Mouse (Mus musculus) limb, embryonic 12.5 days (tissue): ENCODE data around the gene Trim8. TPM values are rescaled to one million over a fixed set of nuclear protein-coding genes. Genes with fewer than 3 reads are reported as not detected.
A peak's percentile ranks its signal among the peaks of the same experiment; 100 is the strongest.

ENCODE experiments used
- ATAC-seq: fragments of 200-750 bp; cut with Nextera tagmentation; 2 replicates; pipeline ENCODE4 v1.8.0; 2017; ENCODE audit warnings: low read depth, moderate TSS enrichment; ENCODE audit not compliant: insufficient number of reproducible peaks, insufficient read depth, low FRiP score, low TSS enrichment
- H3K27ac ChIP-seq: fragments of 300-500 bp; sonication (generic); 2 replicates; pipeline ENCODE4 v1.5.1; 2016; ENCODE audit warnings: mild to moderate bottlenecking, moderate library complexity
- H3K27me3 ChIP-seq: fragments of 300-500 bp; sonication (generic); 2 replicates; pipeline ENCODE4 v1.6.1; 2016; ENCODE audit warnings: mild to moderate bottlenecking, moderate library complexity
- H3K36me3 ChIP-seq: fragments of 300-500 bp; sonication (generic); 2 replicates; pipeline ENCODE4 v1.6.1; 2016; ENCODE audit warnings: mild to moderate bottlenecking, moderate library complexity
- H3K4me1 ChIP-seq: fragments of 300-500 bp; sonication (generic); replicated peaks from 2 replicates; pipeline ENCODE4 v1.6.1; 2016
- H3K4me2 ChIP-seq: fragments of 300-500 bp; sonication (generic); 2 replicates; pipeline ENCODE4 v1.6.1; 2016; ENCODE audit warnings: mild to moderate bottlenecking, moderate library complexity
- H3K4me3 ChIP-seq: fragments of 300-500 bp; sonication (generic); replicated peaks from 2 replicates; pipeline ENCODE4 v1.5.1; 2016; ENCODE audit warnings: mild to moderate bottlenecking
- H3K9ac ChIP-seq: fragments of 300-500 bp; sonication (generic); replicated peaks from 2 replicates; pipeline ENCODE4 v1.6.1; 2016; ENCODE audit warnings: mild to moderate bottlenecking, moderate library complexity
- H3K9me3 ChIP-seq: fragments of 300-500 bp; sonication (generic); 2 replicates; pipeline ENCODE4 v1.6.1; 2016; ENCODE audit warnings: mild to moderate bottlenecking, moderate library complexity
- WGBS: fragments of 180-500 bp; shearing (Covaris S2); methylation state at CpG from one replicate; pipeline ENCODE4 v1.1.7; 2016; 5-methylcytosine and 5-hydroxymethylcytosine counted together
- polyA plus RNA-seq: library from polyadenylated mRNA; unstranded; fragments of >200 nt; fragmentation: Nextera tagmentation; extraction: Ambion mirVana; gene quantifications from 2 replicates; pipeline ENCODE4 v1.2.1, GENCODE M21; 2016

The Trim8 gene
- polyA plus RNA-seq, result 17.3 and 21.5 TPM in 2 replicates

GRCm38 (mm10) chr19:46501401-46502068 lies at the start of gene Trim8:
Trim8 (plus strand) TSS chr19:46501702.
- no peaks in the 10 kb centered on the region for H3K27me3 ChIP-seq
- no peaks in the 10 kb centered on the region for H3K9me3 ChIP-seq
- peaks cover 13% of the 10 kb centered on the region for H3K36me3 ChIP-seq
- peaks cover 42% of the 10 kb centered on the region for H3K4me1 ChIP-seq
- H3K4me3 ChIP-seq, result peak within 1 kb of the TSS; percentile 88
- no peak for ATAC-seq
- H3K9ac ChIP-seq, result peak within 1 kb of the TSS; percentile 83
- peak within 1 kb of the TSS; percentile 99 for H3K4me2 ChIP-seq
- H3K27ac ChIP-seq, result peak within 1 kb of the TSS; percentile 98
- WGBS, result under 1% methylated on average over 56 of the region's 64 CpGs

- Histone ChIP-seq H3K4me1 (peaks cover 21% of the 10 kb centered on the region), H3K9ac (no peak overlapping the region), H3K27ac (peak overlapping the region; percentile 24; the same call in 1 of the 2 replicates), H3K36me3 (peaks cover 63% of the 10 kb centered on the region), H3K9me3 (no peaks in the 10 kb centered on the region), H3K4me3 (no peak overlapping the region), H3K4me2 (no peak overlapping the region), H3K27me3 (no peaks in the 10 kb centered on the region)
- 0 out of 2 replicates have a peak, but pooled peaks have one; percentile 40 for ATAC-seq
- 48% methylated on average over 10 of the region's 10 CpGs for WGBS
Measured at GRCm38 (mm10) chr19:46452052-46452827, 49.3 kb upstream of the Trim8 start.

GRCm38 (mm10) chr19:46452916-46453315 lies 48.6 kb upstream of the Trim8 start:
- Histone ChIP-seq H3K9me3 (no peaks in the 10 kb centered on the region), H3K4me2 (no peak overlapping the region), H3K27ac (no peak overlapping the region; the same call in 1 of the 2 replicates), H3K27me3 (no peaks in the 10 kb centered on the region), H3K9ac (no peak overlapping the region), H3K4me3 (no peak overlapping the region), H3K4me1 (peaks cover 14% of the 10 kb centered on the region), H3K36me3 (peaks cover 67% of the 10 kb centered on the region)
- no peak for ATAC-seq
- WGBS, result 84% methylated on average over 9 of the region's 9 CpGs

GRCm38 (mm10) chr19:46454126-46454880 lies 47.2 kb upstream of the Trim8 start:
- no peaks in the 10 kb centered on the region for H3K27me3 ChIP-seq
- no peaks in the 10 kb centered on the region for H3K9me3 ChIP-seq
- peaks cover 80% of the 10 kb centered on the region for H3K36me3 ChIP-seq
- H3K4me1 ChIP-seq, result 0 out of 2 replicates have a peak, but pooled peaks cover 2% of the 10 kb centered on the region
- ATAC-seq, result no peak
- H3K4me2 ChIP-seq, result no peak overlapping the region
- H3K9ac ChIP-seq, result no peak overlapping the region; the same call in 1 of the 2 replicates
- peak overlapping the region; percentile 62 for H3K27ac ChIP-seq
- H3K4me3 ChIP-seq, result no peak overlapping the region
- 65% methylated on average over 20 of the region's 20 CpGs for WGBS

- Histone ChIP-seq H3K4me3 (no peak overlapping the region), H3K4me1 (no peaks in the 10 kb centered on the region), H3K9ac (peak overlapping the region; percentile 28), H3K9me3 (no peaks in the 10 kb centered on the region), H3K36me3 (peaks cover 88% of the 10 kb centered on the region), H3K27ac (peak overlapping the region; percentile 62; the same call in 1 of the 2 replicates), H3K4me2 (no peak overlapping the region), H3K27me3 (no peaks in the 10 kb centered on the region)
- 52% methylated on average over 1 of the region's 1 CpGs for WGBS
- no peak for ATAC-seq
Measured at GRCm38 (mm10) chr19:46455032-46455431, 46.5 kb upstream of the Trim8 start.

GRCm38 (mm10) chr19:46455556-46455955 lies 45.9 kb upstream of the Trim8 start:
- Histone ChIP-seq H3K9ac (peak overlapping the region; percentile 28; the same call in 1 of the 2 replicates), H3K4me1 (no peaks in the 10 kb centered on the region), H3K9me3 (no peaks in the 10 kb centered on the region), H3K36me3 (peaks cover 89% of the 10 kb centered on the region), H3K4me2 (no peak overlapping the region), H3K4me3 (no peak overlapping the region), H3K27ac (peak overlapping the region; percentile 62; the same call in 1 of the 2 replicates), H3K27me3 (no peaks in the 10 kb centered on the region)
- 91% methylated on average over 8 of the region's 8 CpGs for WGBS
- ATAC-seq, result no peak

- Histone ChIP-seq H3K9me3 (no peaks in the 10 kb centered on the region), H3K36me3 (peaks cover 89% of the 10 kb centered on the region), H3K4me1 (no peaks in the 10 kb centered on the region), H3K27ac (peak overlapping the region; percentile 62; the same call in 1 of the 2 replicates), H3K27me3 (no peaks in the 10 kb centered on the region), H3K4me3 (no peak overlapping the region), H3K9ac (no peak overlapping the region), H3K4me2 (no peak overlapping the region)
- 94% methylated on average over 5 of the region's 5 CpGs for WGBS
- ATAC-seq, result no peak
Measured at GRCm38 (mm10) chr19:46456018-46456735, 45.3 kb upstream of the Trim8 start.

- no peak for ATAC-seq
- no peaks in the 10 kb centered on the region for H3K9me3 ChIP-seq
- 86% methylated on average over 5 of the region's 5 CpGs for WGBS
- H3K4me1 ChIP-seq, result no peaks in the 10 kb centered on the region
- peaks cover 90% of the 10 kb centered on the region for H3K36me3 ChIP-seq
- no peak overlapping the region for H3K27ac ChIP-seq
- no peak overlapping the region for H3K4me2 ChIP-seq
- H3K27me3 ChIP-seq, result no peaks in the 10 kb centered on the region
- H3K4me3 ChIP-seq, result no peak overlapping the region
- H3K9ac ChIP-seq, result no peak overlapping the region
Measured at GRCm38 (mm10) chr19:46457798-46458197, 43.7 kb upstream of the Trim8 start.

- no peak overlapping the region for H3K9ac ChIP-seq
- no peaks in the 10 kb centered on the region for H3K27me3 ChIP-seq
- no peak overlapping the region for H3K4me2 ChIP-seq
- no peak overlapping the region for H3K27ac ChIP-seq
- no peak overlapping the region for H3K4me3 ChIP-seq
- 84% methylated on average over 10 of the region's 10 CpGs for WGBS
- H3K9me3 ChIP-seq, result no peaks in the 10 kb centered on the region
- H3K36me3 ChIP-seq, result peaks cover 83% of the 10 kb centered on the region
- H3K4me1 ChIP-seq, result no peaks in the 10 kb centered on the region
- no peak for ATAC-seq
Measured at GRCm38 (mm10) chr19:46459256-46459655, 42.2 kb upstream of the Trim8 start.

- H3K9me3 ChIP-seq, result no peaks in the 10 kb centered on the region
- 90% methylated on average over 2 of the region's 2 CpGs for WGBS
- H3K4me1 ChIP-seq, result no peaks in the 10 kb centered on the region
- H3K36me3 ChIP-seq, result peaks cover 77% of the 10 kb centered on the region
- ATAC-seq, result no peak
- H3K27me3 ChIP-seq, result no peaks in the 10 kb centered on the region
- H3K27ac ChIP-seq, result no peak overlapping the region
- H3K4me3 ChIP-seq, result no peak overlapping the region
- no peak overlapping the region for H3K4me2 ChIP-seq
- H3K9ac ChIP-seq, result no peak overlapping the region
Measured at GRCm38 (mm10) chr19:46459889-46460288, 41.6 kb upstream of the Trim8 start.
